Mouse (Mus musculus): Measurements from ENCODE around the gene Grin2a.

The Grin2a gene

GRCm38 (mm10) chr16:9753045-9753444 lies 242.3 kb downstream of the Grin2a start:
- in situ Hi-C loops (cut with MboI, MseI) = no loop called here

GRCm38 (mm10) chr16:9752600-9752999 lies 242.8 kb downstream of the Grin2a start:
- in situ Hi-C loops (cut with MboI, MseI) = no loop called here

- in situ Hi-C loops (cut with MboI, MseI) = no loop called here
Measured at GRCm38 (mm10) chr16:9751045-9751569, 244.3 kb downstream of the Grin2a start.

DNA sequence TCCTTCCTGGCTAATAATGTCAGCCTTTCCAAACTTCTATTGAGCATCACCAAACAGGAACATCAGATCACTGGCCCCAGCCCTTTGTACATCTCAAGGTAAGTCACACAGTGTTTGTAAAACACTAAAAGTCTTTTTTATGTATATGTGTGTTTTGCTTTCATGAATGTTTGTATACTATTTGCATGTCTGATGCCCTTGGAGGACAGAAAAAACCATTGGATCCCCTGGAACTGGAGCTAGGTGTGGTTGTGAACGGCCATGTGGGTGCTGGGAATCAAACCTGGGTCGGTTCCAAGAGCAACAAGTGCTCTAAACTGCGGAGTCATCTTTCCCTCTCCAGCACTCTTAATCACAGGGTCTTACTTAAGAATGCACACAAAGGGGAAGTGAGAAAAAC lies 245.7 kb downstream of the Grin2a start:
- in situ Hi-C loops (cut with MboI, MseI) = no loop called here

DNA sequence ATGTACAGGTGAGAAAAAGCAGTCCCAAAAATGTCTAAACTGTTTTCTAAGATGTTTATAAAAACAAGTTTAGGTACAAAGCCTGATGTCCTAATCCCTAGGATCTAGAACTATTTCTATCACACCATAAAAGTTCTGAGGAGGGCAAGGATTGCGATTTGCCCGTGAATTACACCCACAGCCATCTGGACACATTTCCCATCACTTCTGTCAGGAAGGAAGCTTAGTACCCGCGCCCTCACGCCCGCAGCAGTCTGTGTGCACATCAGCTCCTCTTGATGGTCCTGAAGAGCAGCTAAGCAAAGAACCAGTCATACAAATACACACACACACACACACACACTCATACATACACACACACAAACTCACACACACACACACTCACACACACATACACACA lies 252.9 kb downstream of the Grin2a start:
- in situ Hi-C loops (cut with MboI, MseI) = no loop called here

DNA sequence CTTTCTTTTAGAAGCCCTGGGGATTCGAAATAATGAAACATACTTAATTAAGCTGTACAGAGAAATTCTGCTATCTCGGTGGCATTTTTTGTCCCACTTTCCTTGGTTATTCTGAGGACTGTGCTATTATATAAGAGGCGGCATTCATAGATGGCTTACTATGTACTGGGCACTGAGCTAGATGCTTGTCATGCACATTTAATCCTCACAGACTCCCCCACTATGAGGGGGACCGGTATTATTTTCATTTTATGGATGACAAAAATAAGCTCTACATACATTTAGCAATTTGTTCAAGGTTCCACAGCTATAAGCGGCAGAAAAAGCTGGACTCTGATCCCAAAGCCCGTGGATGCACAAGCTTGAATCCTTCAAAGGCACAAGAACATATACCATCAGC lies 256.7 kb downstream of the Grin2a start:
- in situ Hi-C loops (cut with MboI, MseI) = no loop called here

- in situ Hi-C loops (cut with MboI, MseI) = no loop called here
Measured at GRCm38 (mm10) chr16:9737131-9737530, 258.2 kb downstream of the Grin2a start.

GRCm38 (mm10) chr16:9735365-9736080 lies 259.8 kb downstream of the Grin2a start:
- in situ Hi-C loops (cut with MboI, MseI) = no loop called here

- in situ Hi-C loops (cut with MboI, MseI) = no loop called here
Measured at GRCm38 (mm10) chr16:9727603-9728002, 267.8 kb downstream of the Grin2a start.

GRCm38 (mm10) chr16:9725578-9726113 lies 269.7 kb downstream of the Grin2a start:
- in situ Hi-C loops (cut with MboI, MseI) = no loop called here

DNA sequence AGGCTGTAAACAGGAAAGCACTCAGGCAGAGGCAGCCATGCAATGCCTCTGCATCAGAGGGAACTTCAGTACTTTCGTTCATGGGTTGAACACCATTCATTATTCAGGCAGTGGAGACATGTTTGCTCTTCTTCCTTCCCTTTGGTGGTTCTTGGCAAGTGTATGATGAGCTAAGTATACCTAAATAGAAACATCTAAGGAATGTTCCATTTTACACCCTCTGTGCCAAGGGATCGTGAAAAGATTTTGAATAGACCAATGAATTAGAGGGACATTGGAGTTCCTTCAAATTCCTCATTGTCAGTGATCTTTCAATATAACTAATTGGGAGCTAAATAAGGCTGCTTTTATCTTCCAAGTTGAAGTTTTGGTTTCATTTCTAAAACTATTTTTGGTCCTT lies 284.0 kb downstream of the Grin2a start:
- in situ Hi-C loops (cut with MboI, MseI) = loop anchor here (5.0 kb wide), 1 partner anchor 66 kb away; no protein-coding TSS in a partner anchor

DNA sequence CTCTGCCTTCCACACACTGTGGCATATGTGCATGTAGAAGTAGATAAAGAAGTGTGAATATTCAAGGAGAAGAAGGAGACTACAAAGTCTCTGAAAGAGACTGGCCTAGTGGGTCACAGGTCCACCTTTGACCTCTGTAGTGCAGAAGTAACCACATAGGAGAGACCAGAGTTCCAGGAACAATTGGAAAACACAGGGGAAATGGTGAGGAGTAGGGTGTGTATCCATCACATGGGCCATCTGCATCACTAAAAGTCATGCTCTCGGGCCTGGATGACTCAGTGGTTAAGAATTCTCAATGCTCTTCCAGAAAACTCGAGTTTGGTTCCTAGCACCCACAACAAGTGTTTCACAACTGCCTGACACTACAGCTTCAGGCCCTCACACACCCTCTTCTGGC lies 285.4 kb downstream of the Grin2a start:
- in situ Hi-C loops (cut with MboI, MseI) = loop anchor here (5.0 kb wide), 1 partner anchor 67 kb away; no protein-coding TSS in a partner anchor

DNA sequence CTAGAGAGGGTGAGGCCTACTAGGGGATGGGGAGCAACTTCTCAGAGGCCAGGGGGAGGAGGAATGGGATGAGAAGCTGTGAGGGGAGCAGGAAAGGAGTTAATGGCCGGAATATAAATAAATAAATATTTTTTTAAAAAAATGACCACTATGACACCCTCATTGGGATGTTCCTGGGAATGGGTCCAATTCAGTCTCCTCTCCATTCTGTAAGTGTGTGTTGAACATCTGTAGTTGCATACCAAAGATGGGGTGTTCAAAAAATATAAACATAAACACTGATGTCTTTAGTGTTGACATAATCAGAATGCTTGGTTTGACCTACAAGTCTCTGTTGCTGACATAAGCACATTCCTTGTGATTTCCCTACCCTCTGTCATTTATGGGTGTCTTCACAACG lies 298.2 kb downstream of the Grin2a start:
- in situ Hi-C loops (cut with MboI, MseI) = no loop called here

- in situ Hi-C loops (cut with MboI, MseI) = no loop called here
Measured at GRCm38 (mm10) chr16:9694081-9694480, 301.3 kb downstream of the Grin2a start.

DNA sequence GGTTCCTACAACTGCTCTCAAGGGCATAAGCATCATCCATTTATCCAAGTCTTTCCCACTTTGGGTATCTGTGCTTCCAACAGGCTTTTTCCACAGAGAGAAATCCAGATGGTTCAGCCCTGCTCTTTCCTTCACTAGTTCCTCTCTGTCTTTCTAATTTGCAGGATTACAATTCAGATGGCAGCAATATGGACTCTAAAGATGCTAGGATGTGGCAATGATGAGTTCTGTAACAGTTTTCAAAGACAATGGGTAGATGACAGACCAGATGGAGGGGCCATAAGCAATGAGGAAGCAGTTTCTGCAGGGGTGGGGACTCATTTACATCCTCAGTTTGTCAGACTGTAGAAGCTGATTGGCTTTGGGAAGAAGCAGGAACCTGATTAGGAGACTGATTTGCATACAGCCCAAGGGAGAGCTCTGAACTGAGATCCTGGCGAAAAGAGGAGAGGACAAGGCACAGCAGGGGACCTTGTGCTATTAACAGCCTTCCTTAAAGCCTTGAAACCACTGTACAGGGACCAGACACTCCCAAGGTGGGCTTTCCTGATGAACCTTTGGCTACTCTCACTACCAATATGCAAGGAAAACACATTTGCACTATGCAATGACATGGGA lies 306.7 kb downstream of the Grin2a start:
- in situ Hi-C loops (cut with MboI, MseI) = no loop called here

GRCm38 (mm10) chr16:9680572-9680971 lies 314.8 kb downstream of the Grin2a start:
- in situ Hi-C loops (cut with MboI, MseI) = no loop called here

GRCm38 (mm10) chr16:9679994-9680393 lies 315.4 kb downstream of the Grin2a start:
- in situ Hi-C loops (cut with MboI, MseI) = no loop called here

GRCm38 (mm10) chr16:9678750-9679149 lies 316.6 kb downstream of the Grin2a start:
- in situ Hi-C loops (cut with MboI, MseI) = no loop called here

- in situ Hi-C loops (cut with MboI, MseI) = no loop called here
Measured at GRCm38 (mm10) chr16:9672390-9672789, 323.0 kb downstream of the Grin2a start.

- in situ Hi-C loops (cut with MboI, MseI) = no loop called here
Measured at GRCm38 (mm10) chr16:9671222-9671621, 324.1 kb downstream of the Grin2a start.

GRCm38 (mm10) chr16:9670750-9671161 lies 324.6 kb downstream of the Grin2a start:
- in situ Hi-C loops (cut with MboI, MseI) = no loop called here

- in situ Hi-C loops (cut with MboI, MseI) = no loop called here
Measured at GRCm38 (mm10) chr16:9665896-9666295, 329.5 kb downstream of the Grin2a start.

- in situ Hi-C loops (cut with MboI, MseI) = no loop called here
Measured at GRCm38 (mm10) chr16:9664060-9664459, 331.3 kb downstream of the Grin2a start.
